Mouse (Mus musculus) liver, embryonic 14.5 days (tissue): ENCODE data around the gene Lancl1.

Experiments
- CTCF ChIP-seq: IDR thresholded peaks from 2 replicates; pipeline ENCODE4 v1.5.1; 2016; ENCODE audit warnings: antibody characterized with exemption, low read depth, control low read depth
- EP300 ChIP-seq: IDR thresholded peaks from 2 replicates; pipeline ENCODE4 v1.6.1; 2016; ENCODE audit warnings: antibody characterized with exemption, low read depth

DNA sequence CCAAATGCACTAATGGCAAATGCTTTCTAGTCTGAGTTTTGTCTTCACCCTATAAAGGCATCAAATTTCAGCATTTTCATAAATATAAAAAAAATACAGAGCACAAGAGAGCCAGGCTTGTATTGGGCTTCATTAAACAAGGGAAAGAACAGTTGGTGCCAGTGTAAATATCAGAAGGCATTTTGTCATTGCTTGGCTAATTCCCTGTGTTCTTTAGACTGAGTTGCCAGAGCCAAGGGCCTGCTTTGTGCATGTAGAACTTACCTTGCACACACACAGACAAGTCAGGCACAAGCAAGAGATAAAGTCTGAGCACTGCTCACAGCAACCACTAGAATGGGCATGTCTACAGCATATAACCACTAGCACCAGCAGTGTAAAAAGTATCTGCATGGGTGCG, 40.1 kb downstream of the Lancl1 start:
- TF ChIP-seq CTCF: no peak
- TF ChIP-seq EP300: no peak
